Mouse (Mus musculus) cerebellum, postnatal 25 days (tissue): Measurements from ENCODE around the gene Kif26b.

Source experiments
- DNase-seq, 2 experiments: peaks; one replicate each; pipeline ENCODE4 v3.0.0; 2021; ENCODE audit warnings: mixed read lengths in 2 of 2

The Kif26b gene

DNA sequence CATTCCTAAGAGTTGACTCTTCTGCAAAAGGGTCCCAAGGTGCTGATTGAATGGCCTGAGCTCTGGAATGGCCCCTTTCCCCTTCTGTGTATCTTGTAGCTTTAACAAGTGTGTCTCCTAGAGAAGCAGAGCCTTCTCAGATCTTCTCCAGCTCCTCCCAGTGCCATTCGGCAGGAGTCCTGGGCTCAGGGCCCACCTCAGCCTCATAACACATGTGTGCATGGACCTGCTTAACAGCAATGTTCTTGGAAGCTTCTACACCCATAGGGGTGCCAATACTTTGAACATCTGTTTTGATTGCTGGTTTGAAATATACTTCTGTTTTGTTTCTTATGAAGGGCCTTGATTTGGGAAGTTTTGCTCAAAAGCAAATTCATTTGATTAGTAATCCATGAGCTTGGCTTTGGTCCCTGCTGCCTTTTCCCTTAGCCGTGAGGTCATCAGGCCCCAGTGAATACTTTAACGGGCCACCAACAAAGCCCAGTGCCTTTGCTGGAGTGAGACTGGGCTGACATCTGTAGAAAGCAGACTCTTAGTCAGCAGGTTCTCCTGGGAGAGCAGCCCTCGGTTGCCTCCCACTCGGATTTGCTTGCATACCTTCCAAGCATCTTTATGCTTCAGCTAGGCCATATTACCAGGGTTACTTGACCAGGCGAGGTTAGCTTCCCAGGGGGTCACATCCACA, 405.2 kb downstream of the Kif26b start:
- DNase-seq: no peak

DNA sequence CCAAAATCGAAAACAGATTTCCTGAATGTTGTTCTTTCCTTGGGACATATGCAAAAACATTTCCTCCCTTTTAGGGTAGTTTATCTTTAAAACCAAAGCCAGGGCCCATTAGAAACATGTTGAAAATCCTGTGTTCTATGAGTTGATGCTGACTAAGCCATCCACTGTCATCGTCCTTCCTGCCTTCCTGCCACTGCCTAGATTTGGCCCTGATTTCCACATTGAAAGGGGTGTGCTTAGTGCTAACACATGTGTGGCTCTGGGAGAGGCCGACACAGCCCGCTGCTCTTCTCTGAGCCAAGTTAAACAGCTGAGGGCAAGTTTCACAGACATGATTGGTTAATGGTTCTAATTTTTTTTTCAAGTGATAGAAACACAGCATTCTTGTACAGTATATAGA, 407.5 kb downstream of the Kif26b start:
- no peak for DNase-seq

DNA sequence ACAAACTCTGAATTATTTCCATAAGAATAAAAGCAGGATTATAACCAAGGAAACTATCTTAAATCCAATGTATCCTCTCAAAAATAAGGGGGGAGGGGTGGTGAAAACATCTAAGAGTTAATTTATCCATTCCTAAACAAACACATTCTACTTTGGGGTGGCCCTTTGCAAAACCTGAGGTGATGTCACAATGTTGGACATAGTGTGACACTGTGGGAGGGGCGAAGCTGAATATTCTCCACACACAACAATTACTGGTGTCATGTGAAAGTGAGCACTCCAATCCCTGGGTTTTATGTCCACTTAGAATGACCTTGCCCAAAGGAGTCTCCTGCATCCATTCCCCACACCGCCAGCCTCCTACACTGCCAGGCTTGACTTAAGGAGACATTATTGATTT, 408.1 kb downstream of the Kif26b start:
- no peak for DNase-seq

- DNase-seq: no peak
Measured at GRCm38 (mm10) chr1:178940353-178940752, 411.4 kb downstream of the Kif26b start.

DNA sequence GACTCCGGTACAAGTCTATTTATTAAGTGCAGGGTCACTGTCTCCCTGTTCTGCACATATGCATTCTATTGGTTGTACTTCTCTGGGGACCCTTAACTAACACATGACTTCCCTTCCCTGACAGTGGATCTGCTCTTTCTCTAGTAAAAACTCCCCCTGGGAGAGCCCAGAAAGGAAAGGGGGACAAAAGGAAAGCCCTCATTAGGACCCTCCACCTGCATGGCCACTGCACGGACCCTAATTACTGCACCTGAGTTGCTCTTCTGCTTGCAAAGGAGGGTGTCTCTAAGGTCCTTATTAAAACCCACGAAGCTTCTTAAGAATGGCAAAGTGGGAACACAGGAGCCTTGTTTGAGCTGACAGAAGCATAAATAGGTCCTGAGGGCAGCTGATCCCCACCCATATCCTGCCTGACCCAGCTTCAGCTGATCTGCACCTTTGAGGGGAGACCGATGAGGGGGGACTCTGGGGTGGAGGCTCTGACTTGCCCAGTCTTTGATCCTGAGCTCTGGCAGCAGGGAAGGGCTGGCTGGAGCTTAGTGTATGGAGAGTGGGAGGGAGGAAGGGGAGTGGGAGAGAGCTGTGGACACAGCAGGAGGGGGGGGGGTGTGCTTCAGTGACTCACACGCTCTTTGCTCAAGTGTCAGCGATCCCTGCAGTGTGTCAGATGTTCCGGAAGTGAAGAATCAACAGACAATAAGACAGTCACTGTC, 413.5 kb downstream of the Kif26b start:
- DNase-seq: no peak

DNA sequence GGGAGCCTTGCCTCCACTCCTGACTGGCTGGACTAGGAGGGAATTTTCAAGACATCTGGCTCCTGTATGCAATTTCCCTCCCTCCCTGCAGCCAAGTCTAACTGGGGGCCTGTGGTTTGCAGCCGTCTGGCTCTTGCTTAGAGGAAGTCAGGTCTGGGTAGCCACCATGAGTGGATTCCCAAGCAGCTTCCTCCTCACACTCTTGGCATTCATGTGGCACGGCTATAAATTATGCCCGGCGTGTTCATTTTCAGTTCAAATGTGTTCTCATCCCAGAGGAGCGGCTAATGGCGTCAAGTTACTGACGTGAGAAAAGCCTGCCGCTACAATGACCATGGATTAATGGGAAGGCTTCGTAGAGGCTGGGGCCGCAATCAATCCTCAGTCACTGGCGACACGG, 424.0 kb downstream of the Kif26b start:
- no peak for DNase-seq

DNA sequence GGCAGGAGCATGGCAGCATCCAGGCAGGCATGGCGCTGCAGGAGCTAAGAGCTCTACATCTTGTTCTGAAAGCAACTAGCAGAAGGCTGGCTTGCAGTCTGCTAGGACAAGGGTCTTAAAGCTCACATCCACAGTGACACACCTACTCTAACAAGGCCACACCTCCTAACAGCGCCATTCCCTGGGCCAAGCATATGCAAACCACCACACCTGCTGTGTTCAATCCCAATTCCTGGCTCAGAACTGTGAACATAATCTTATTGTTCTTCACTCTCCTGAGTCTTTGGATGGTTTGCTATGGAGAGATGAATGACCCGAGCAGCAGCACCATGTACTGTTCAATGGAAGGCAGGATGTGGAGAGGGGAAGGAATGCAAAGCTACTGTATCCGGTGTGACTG, 429.7 kb downstream of the Kif26b start:
- no peak for DNase-seq

DNA sequence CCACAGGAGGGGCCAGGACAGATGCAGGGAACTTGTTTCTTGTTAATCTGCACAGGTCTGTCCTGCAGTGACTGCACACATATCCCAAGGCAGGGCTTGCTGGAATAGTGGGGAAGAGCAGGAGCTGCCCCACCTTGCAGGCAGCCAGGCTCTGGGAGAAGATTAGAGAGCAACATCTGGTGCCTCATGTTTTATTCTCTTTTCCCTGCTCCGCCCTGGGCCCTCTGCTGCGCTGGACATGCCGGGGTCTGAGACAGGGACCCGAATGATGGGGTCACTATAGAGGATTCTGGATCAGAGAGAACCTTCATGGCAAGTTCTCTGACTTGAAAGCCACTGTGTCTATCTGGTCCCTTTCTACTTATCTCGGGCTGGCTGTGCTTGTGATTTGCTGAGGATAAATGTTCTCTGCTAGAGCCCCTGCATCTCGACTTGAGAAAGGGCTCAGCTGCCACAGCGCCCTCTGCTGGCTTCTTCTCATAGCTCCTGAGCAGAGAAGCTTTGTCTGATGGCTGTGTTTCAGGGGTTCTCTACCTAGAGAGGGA, 431.2 kb downstream of the Kif26b start:
- DNase-seq: peak; percentile 91 to 95

DNA sequence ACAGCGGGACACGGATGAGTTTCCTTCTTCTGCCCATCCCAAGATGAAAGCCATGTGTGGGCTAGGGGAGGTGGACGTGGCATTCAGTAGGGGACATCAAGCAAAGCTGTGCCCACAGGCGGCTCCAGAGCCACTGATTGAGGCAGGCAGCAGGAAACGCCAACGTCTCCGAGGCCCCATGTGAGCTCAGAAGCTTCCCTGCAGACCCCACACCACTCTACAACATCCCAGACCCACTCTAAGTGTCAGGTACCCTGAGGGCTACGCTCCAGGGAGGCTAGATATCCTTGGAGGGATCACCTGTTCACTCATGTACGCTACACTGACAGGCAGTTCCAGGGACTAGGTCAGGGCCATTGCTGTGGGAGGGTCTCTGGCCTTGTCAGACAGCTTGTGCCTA, 432.7 kb downstream of the Kif26b start:
- no peak for DNase-seq

DNA sequence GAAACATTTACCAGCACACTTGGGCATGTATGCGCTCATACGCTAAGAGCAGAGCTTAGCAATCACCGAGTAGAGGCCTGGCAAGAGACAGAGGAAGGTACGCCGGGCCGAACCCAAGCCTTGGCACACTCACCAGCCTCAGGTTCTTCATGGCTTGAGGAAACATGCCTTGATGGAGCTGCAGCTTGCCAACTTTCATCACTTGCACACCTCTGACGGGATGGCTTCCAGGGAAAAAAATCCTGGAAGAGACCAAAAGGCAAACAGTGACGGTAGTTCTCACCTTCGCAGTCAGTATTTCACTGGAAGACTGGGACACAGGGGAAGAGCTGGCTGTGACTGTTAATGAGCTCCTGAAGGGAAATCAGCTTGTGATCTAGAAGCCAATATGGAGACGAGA, 443.1 kb downstream of the Kif26b start:
- DNase-seq: peak in 1 of 2 experiments; percentile 51

- no peak for DNase-seq
Measured at GRCm38 (mm10) chr1:178978617-178979245, 449.8 kb downstream of the Kif26b start.

- DNase-seq: no peak
Measured at GRCm38 (mm10) chr1:178980185-178980584, 451.3 kb downstream of the Kif26b start.

- no peak for DNase-seq
Measured at GRCm38 (mm10) chr1:178981641-178982040, 452.7 kb downstream of the Kif26b start.

DNA sequence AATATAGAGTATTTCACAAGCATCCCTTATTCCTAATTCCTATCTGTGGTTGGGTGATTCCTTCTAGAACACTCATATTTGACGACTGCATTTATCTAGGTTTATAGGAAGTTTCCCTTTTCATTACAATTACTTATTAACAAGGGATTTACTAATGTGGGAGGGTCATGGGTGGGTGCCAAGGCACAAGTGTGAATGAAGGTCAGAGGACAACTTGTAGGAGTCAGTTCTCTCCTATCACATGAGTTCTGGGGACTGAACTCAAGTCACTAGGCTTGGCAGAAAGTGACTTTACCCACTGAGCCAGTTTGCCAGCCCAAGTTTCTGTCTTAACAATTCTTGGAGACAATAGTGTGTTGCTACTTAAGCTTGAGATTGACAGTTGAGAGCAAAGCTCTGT, 459.3 kb downstream of the Kif26b start:
- no peak for DNase-seq
